Mouse (Mus musculus) liver, adult 2 months (tissue): ENCODE measurements around the gene Ptprn2.

Source experiments
- CTCF ChIP-seq: fragments of 200-500 bp; IDR thresholded peaks from 2 replicates; pipeline ENCODE4 v1.5.1; 2011; ENCODE audit warnings: low read depth, low read length, control low read depth
- POLR2A ChIP-seq: fragments of 200-500 bp; IDR thresholded peaks from 2 replicates; pipeline ENCODE4 v1.6.1; 2011; ENCODE audit warnings: low read length, control low read depth; ENCODE audit not compliant: insufficient read depth; ENCODE audit errors: extremely low read depth

DNA sequence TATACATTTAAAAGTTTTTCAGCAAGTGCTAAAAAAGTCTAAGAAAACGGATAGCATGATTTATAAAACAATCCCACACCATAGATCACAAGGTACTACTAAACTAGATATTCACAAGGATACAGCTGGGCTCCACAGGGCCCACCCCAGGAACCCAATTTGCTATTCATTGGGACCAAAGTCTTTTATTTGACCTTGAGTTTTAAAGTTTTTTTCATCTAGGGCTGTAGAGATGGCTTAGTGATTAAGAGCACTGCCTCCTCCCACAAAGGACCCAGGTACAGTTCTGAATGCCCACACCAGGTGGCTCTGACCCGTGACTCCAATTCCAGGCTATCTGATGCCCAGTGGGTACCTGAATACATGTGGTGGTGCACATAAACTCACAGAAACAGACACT lies 811.3 kb downstream of the Ptprn2 start:
- no peak for TF ChIP-seq POLR2A
- no peak for TF ChIP-seq CTCF
